Mouse (Mus musculus) retina, postnatal 1 day (tissue): ENCODE measurements around the gene Ublcp1.
A peak's percentile ranks its signal among the peaks of the same experiment; 100 is the strongest.

Experiments
- DNase-seq: peaks from one replicate; pipeline ENCODE4 v3.0.0-alpha.2; 2012

Gene Ublcp1

GRCm38 (mm10) chr11:44414605-44415004, 55.7 kb downstream of the Ublcp1 start:
- no peak for DNase-seq

GRCm38 (mm10) chr11:44413371-44413770, 56.9 kb downstream of the Ublcp1 start:
- DNase-seq = no peak

- no peak for DNase-seq
Measured at GRCm38 (mm10) chr11:44412276-44412675, 58.0 kb downstream of the Ublcp1 start.

GRCm38 (mm10) chr11:44410413-44410812, 59.9 kb downstream of the Ublcp1 start:
- no peak for DNase-seq

GRCm38 (mm10) chr11:44408626-44409025, 61.7 kb downstream of the Ublcp1 start:
- no peak for DNase-seq

- no peak for DNase-seq
Measured at GRCm38 (mm10) chr11:44406457-44406856, 63.8 kb downstream of the Ublcp1 start.

- DNase-seq = peak; percentile 10
Measured at GRCm38 (mm10) chr11:44405961-44406360, 64.3 kb downstream of the Ublcp1 start.

- DNase-seq = no peak
Measured at GRCm38 (mm10) chr11:44405113-44405512, 65.2 kb downstream of the Ublcp1 start.
